Mouse (Mus musculus) midbrain, embryonic 16.5 days (tissue): ENCODE data around the gene Lat. TPM values are rescaled to one million over a fixed set of nuclear protein-coding genes. Genes with fewer than 3 reads are reported as not detected.

Experiments used
- ATAC-seq: fragments of 200-750 bp; cut with Nextera tagmentation; 2 replicates; pipeline ENCODE4 v1.8.0; 2017; ENCODE audit warnings: moderate TSS enrichment
- H3K27ac ChIP-seq: fragments of 300-500 bp; sonication (generic); 2 replicates; pipeline ENCODE4 v1.5.1; 2014; ENCODE audit warnings: mild to moderate bottlenecking, low read length, mixed read lengths
- H3K27me3 ChIP-seq: fragments of 300-500 bp; sonication (generic); 2 replicates; pipeline ENCODE4 v1.6.1; 2014; ENCODE audit warnings: low read depth, low read length, mixed read lengths; ENCODE audit not compliant: control insufficient read depth, insufficient read depth
- H3K36me3 ChIP-seq: fragments of 300-500 bp; sonication (generic); 2 replicates; pipeline ENCODE4 v1.6.1; 2014; ENCODE audit warnings: mild to moderate bottlenecking, low read length, moderate library complexity, mixed read lengths; ENCODE audit not compliant: control insufficient read depth, insufficient read depth
- H3K4me1 ChIP-seq: fragments of 300-500 bp; sonication (generic); 2 replicates; pipeline ENCODE4 v1.6.1; 2014; ENCODE audit warnings: mild to moderate bottlenecking, low read length, mixed read lengths; ENCODE audit not compliant: control insufficient read depth, insufficient read depth
- H3K4me2 ChIP-seq: fragments of 300-500 bp; sonication (generic); 2 replicates; pipeline ENCODE4 v1.6.1; 2014; ENCODE audit warnings: mild to moderate bottlenecking, low read length, mixed read lengths
- H3K4me3 ChIP-seq: fragments of 300-500 bp; sonication (generic); 2 replicates; pipeline ENCODE4 v1.5.1; 2014; ENCODE audit warnings: low read depth, mild to moderate bottlenecking, low read length, moderate library complexity, mixed read lengths
- H3K9ac ChIP-seq: fragments of 300-500 bp; sonication (generic); 2 replicates; pipeline ENCODE4 v1.6.1; 2014; ENCODE audit warnings: low read depth, low read length, mixed read lengths
- H3K9me3 ChIP-seq: fragments of 300-500 bp; sonication (generic); replicated peaks from 2 replicates; pipeline ENCODE4 v1.6.1; 2014; ENCODE audit warnings: mild to moderate bottlenecking, low read length, mixed read lengths; ENCODE audit not compliant: control insufficient read depth, poor library complexity, severe bottlenecking
- WGBS: fragments of 180-500 bp; shearing (Covaris S2); extraction: QIAGEN DNeasy Blood & Tissue Kit; methylation state at CpG from one replicate; pipeline ENCODE4 v1.1.7; 2014; 5-methylcytosine and 5-hydroxymethylcytosine counted together
- polyA plus RNA-seq: library from polyadenylated mRNA; unstranded; fragments of >200 nt; fragmentation: Nextera tagmentation; extraction: Ambion mirVana; gene quantifications from 2 replicates; pipeline ENCODE4 v1.2.1, GENCODE M21; 2015

The Lat gene
- polyA plus RNA-seq, 1 experiment from 2014 or later, result 0.87 TPM

DNA sequence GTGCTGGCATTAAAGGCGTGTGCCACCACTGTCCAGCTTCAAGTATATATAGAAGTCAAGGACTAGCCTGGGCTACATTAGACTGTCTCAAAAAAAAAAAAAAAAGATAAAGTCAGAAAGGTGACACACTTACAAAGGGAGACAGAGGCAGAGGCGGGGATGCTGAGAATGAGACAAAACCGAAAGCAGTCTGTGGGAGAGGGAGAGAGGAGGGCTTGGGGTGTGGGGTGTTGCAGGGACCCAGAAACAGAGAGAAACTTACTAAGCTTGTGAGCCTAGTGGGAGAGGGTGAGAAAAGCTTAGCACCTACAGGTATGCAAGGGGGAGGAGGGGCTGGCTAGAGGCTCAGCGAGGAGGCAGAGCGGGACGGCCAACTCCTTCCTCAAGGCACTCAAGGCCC is 11.5 kb downstream of the Lat start:
- no peak overlapping the region for H3K4me3 ChIP-seq
- H3K4me1 ChIP-seq, result peaks cover 10% of the 10 kb centered on the region
- 84% methylated on average over 6 of the region's 6 CpGs for WGBS
- H3K27ac ChIP-seq, result no peak overlapping the region
- H3K9me3 ChIP-seq, result no peaks in the 10 kb centered on the region
- H3K9ac ChIP-seq, result no peak overlapping the region
- no peaks in the 10 kb centered on the region for H3K36me3 ChIP-seq
- no peaks in the 10 kb centered on the region for H3K27me3 ChIP-seq
- ATAC-seq, result no peak
- H3K4me2 ChIP-seq, result no peak overlapping the region

DNA sequence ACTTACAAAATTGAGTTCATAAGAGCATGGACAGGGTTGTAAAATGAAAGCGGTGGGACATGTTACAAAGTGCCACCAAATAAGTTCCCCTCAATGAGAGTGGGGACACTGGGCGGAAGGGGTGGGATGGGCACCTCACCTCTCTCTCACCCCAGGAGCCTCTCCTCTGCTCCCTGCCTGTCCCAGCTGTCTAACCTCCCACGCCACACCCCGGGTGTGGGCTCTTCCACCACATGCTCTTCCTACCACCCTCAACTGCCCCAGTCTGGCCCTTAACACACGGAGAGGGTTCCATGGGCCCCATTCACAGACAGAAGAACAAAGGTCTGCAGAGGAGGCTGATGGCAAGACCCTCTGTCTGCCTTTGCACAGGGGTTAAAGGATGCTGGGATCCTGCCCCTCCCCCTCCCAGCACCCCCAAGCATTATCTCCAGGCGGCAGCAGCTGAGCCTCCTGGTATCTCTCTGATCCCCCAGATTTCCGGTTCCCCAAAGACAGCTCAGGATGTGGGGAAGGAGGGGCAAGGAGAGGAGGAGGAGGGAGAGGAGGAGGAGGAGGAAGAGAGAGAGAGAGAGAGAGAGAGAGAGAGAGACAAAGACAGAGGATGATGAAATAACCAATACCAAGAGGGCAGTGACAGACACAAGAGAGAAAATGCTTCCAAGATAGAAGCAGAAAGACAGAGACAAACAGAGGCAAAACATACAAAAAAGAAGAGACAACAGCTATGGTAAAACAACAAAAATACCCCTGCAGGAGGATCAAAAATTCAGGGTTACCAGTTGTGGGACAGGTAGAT is 12.4 kb downstream of the Lat start:
- no peak for ATAC-seq
- Histone ChIP-seq H3K27ac (no peak overlapping the region), H3K9ac (no peak overlapping the region), H3K4me1 (peaks cover 10% of the 10 kb centered on the region), H3K4me3 (no peak overlapping the region), H3K27me3 (no peaks in the 10 kb centered on the region), H3K4me2 (no peak overlapping the region), H3K36me3 (no peaks in the 10 kb centered on the region), H3K9me3 (no peaks in the 10 kb centered on the region)
- 48% methylated on average over 7 of the region's 7 CpGs for WGBS

DNA sequence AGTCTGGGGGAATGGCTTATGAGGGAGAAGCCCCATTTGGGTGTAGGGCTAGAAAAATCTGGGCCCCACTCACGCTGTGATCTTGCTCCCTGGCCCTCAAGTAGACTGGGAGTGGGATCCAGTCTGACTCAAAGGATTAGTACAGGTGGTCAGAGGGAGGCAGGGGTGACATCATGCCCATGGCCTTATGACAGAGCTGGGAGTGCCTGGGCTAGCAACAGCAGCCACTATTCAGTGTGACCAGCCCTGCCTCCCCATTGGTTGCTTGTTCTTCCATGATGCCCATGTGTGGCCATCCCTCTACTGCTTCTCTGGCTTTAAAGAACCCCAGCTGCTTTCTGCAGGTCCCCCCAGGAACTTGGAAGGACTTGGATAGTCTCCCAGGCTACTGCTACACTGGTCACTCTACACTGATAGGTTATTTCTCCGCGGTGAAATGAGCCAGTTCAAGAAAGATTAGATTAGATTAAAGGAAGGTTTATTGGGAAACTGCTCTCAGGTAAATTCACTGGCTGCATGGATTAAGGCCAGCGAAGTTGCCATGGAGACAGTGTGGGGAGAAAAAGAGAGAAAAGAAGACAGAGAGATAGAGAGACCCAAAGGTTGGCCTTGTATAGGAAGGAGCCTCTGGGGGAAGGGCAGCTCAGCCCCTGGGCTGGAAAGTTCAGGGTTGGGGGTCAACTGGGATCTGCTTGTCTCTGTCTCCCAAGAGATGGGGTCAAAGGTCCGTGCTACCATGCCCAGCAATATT is 13.3 kb downstream of the Lat start:
- no peak overlapping the region for H3K4me2 ChIP-seq
- H3K4me1 ChIP-seq, result peaks cover 10% of the 10 kb centered on the region
- H3K9me3 ChIP-seq, result no peaks in the 10 kb centered on the region
- no peaks in the 10 kb centered on the region for H3K36me3 ChIP-seq
- H3K4me3 ChIP-seq, result no peak overlapping the region
- H3K27me3 ChIP-seq, result no peaks in the 10 kb centered on the region
- peak overlapping the region; percentile 50 for H3K27ac ChIP-seq
- WGBS, result 50% methylated on average over 5 of the region's 5 CpGs
- peak; percentile 54; the same call in 1 of the 2 replicates for ATAC-seq
- 0 out of 2 replicates have a peak overlapping the region, but pooled peaks have one; percentile 20 for H3K9ac ChIP-seq

DNA sequence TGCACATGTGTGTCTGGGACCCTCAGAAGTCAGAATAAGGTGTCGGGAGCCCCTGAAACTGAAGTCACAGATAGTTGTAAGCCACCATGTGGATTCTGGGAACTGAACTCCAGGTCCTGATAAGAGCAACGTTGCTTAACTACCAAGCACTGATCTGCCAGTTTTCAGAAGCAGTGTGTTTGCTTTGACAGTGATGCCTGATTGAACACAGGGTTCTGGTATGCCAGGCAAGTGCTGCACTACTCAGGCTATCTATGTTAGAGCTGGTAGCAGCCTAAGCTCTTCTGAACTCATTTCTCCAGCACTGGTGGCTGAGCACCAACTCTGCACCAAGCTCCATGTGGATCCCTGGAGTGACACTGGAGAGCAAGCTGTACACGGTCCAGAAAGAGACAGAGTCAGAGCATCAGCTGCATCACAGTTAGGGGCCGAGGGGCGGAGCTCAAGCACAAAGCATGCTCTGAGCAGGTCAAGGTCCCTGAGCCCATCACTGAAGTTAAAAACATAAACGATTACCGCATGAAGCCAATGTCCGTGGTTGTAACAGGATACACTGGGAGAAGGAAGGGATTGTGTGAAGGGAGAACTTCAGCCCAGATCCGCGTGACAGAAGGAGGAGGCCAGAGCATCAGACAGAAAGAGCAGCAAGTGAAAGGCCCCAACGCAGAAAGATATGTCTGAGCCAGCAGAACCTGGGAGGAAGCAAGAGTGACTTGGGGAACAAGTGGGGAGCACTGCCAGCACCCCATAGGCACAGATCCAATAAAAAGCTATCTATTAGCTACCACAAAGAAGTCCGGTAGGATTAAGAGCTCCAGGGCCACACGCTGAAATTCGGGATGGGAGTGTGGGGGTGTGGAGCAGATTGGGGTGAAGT is 14.4 kb downstream of the Lat start:
- WGBS, result 50% methylated on average over 14 of the region's 14 CpGs
- Histone ChIP-seq H3K27ac (no peak overlapping the region), H3K9ac (no peak overlapping the region), H3K4me1 (peaks cover 10% of the 10 kb centered on the region), H3K4me2 (no peak overlapping the region), H3K9me3 (no peaks in the 10 kb centered on the region), H3K27me3 (no peaks in the 10 kb centered on the region), H3K36me3 (no peaks in the 10 kb centered on the region), H3K4me3 (no peak overlapping the region)
- ATAC-seq, result no peak

DNA sequence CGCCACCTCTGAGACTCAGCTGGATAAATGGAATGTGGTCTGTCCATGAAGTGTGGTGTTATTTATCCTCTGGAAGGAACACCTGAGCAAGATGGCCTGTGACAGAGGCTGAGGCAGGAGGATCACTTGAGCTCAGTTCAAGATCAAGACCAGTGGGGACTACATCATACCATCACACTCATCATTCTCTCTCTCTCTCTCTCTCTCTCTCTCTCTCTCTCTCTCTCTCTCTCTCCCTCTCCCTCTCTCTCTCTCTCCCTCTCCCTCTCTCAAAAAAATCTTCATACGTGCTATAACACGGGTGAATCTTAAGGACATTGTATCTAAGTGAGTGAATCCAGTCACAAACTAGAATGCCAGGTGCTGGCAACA is 15.4 kb downstream of the Lat start:
- Histone ChIP-seq H3K4me3 (no peak overlapping the region), H3K36me3 (no peaks in the 10 kb centered on the region), H3K9ac (no peak overlapping the region), H3K4me1 (peaks cover 10% of the 10 kb centered on the region), H3K9me3 (no peaks in the 10 kb centered on the region), H3K27ac (no peak overlapping the region), H3K4me2 (no peak overlapping the region), H3K27me3 (no peaks in the 10 kb centered on the region)
- 81% methylated on average over 3 of the region's 3 CpGs for WGBS
- no peak for ATAC-seq

DNA sequence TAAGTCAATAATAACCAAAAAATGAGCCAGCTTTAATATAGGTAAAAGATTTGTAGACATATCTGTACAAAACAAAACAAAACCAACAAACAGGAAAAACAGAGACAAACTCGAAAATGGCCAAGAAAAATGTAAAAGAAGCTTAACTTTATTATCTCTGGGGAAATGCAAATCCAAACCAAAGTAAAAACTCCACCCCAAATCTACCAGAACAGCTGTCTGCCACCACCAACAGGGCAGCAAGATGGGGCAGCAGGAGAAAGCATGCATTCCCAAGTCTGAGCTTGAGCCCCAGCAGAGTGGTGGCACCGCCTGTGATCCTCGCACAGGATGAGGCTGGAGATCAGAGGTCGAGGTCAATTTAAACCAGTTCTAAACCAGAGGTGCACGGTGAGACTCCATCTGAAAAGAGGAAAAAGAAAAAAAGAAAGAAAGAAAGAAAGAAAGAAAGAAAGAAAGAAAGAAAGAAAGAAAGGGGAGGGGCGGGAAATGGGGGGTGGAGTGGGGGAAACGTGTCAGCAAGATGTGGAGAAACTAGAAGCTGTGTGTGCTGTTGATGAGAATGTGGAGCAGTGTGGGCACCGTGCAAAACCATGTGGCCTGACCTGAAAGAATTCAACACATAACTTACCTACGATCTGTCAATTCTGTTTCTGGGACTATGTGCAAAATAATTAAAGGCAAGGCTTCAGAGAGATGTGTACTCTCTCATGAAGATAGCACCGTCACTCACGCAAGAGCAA is 15.9 kb downstream of the Lat start:
- Histone ChIP-seq H3K27ac (no peak overlapping the region), H3K4me2 (no peak overlapping the region), H3K36me3 (no peaks in the 10 kb centered on the region), H3K27me3 (no peaks in the 10 kb centered on the region), H3K4me3 (no peak overlapping the region), H3K4me1 (peaks cover 10% of the 10 kb centered on the region), H3K9ac (no peak overlapping the region), H3K9me3 (no peaks in the 10 kb centered on the region)
- no peak for ATAC-seq
- WGBS, result 69% methylated on average over 11 of the region's 11 CpGs

DNA sequence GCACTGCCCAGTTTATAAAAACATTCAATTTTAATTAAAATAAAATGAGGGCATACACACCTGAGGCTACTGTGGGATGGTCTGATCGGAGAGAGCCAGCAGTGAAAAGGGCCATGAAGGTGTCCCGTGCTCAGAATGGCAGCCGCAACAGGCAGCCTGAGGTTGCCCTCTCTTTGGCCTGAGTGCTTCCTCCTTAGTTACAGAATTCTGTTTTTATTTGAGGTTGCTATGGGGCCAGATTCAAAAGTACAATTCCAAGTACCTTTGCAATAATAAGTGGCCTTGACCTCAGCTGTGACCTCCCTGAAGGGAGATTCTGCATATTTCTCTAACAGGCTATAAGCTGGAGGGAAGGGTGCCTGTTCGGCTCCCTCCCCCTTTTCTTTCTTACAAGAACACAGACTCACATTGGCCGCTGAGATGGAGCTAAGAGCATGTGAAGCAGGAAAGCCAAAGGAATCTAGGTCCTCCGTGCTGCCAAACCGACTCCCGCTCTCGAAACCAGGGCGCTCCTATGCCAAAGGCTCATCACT is 17.9 kb downstream of the Lat start:
- H3K27ac ChIP-seq, result peak overlapping the region; percentile 72
- 41% methylated on average over 10 of the region's 10 CpGs for WGBS
- H3K27me3 ChIP-seq, result no peaks in the 10 kb centered on the region
- H3K36me3 ChIP-seq, result no peaks in the 10 kb centered on the region
- peak overlapping the region; percentile 49 for H3K4me2 ChIP-seq
- H3K4me1 ChIP-seq, result peaks cover 7% of the 10 kb centered on the region
- no peaks in the 10 kb centered on the region for H3K9me3 ChIP-seq
- H3K4me3 ChIP-seq, result peak overlapping the region; percentile 28
- ATAC-seq, result 0 out of 2 replicates have a peak, but pooled peaks have one; percentile 25
- H3K9ac ChIP-seq, result no peak overlapping the region

DNA sequence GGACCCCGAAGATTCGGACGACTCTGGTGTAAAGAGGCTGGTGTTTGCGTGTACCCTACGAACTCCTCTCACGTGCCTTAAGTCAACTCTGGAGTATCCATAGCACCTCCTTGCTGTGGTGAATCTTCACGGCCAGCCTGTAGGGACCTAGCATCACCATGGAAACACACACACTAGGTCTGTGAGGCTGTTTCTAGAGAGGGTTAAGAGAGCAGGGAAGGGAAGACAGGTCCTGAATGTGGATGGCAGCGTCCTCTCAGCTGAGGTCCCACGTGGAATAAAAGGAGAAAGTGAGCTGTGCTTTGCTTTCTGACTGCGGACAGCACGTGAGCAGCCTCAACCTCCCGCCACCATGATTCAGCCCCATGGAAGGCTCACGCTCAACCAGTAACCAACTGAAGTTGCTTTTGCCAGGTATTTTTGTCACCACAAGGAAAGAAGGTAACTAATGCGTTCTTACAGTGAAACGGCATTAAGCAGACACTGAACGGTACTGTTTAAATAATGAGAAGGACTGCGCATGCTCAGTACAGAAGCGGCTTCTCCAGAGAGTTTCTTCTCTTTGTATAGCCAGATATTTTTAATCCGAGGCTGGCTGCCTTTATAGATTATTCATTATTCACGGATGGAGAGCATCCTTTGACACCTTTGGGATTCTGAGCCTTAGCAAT is 18.5 kb downstream of the Lat start:
- peak; percentile 73; the same call in 1 of the 2 replicates for ATAC-seq
- Histone ChIP-seq H3K9me3 (no peaks in the 10 kb centered on the region), H3K36me3 (no peaks in the 10 kb centered on the region), H3K4me2 (peak overlapping the region; percentile 49), H3K27ac (peak overlapping the region; percentile 72), H3K4me1 (peaks cover 2% of the 10 kb centered on the region), H3K4me3 (peak overlapping the region; percentile 28), H3K9ac (no peak overlapping the region), H3K27me3 (no peaks in the 10 kb centered on the region)
- WGBS, result 49% methylated on average over 20 of the region's 20 CpGs
